Mouse (Mus musculus) midbrain, postnatal 0 days (tissue): ENCODE measurements around the gene 4930518I15Rik. TPM values are rescaled to one million over a fixed set of nuclear protein-coding genes. Genes with fewer than 3 reads are reported as not detected.
"Not testable (repeated sequence)": the region's sequence is repeated elsewhere in the genome, so short reads cannot be mapped to it uniquely, and the experiment has no call there.

ENCODE experiments used
- ATAC-seq: fragments of 200-750 bp; cut with Nextera tagmentation; 2 replicates; pipeline ENCODE4 v1.8.0; 2017; ENCODE audit warnings: moderate number of reproducible peaks, mild to moderate bottlenecking, moderate TSS enrichment, moderate library complexity; ENCODE audit not compliant: low FRiP score
- DNase-seq: peaks from one replicate; pipeline ENCODE4 v3.0.0-alpha.2; 2015; ENCODE audit warnings: low spot score
- H3K27ac ChIP-seq: fragments of 300-500 bp; sonication (generic); 2 replicates; pipeline ENCODE4 v1.5.1; 2014; ENCODE audit warnings: low read depth, mild to moderate bottlenecking, low read length, mixed read lengths
- H3K27me3 ChIP-seq: fragments of 300-500 bp; sonication (generic); 2 replicates; pipeline ENCODE4 v1.6.1; 2014; ENCODE audit warnings: low read length, control low read depth, mixed read lengths; ENCODE audit not compliant: insufficient read depth
- H3K36me3 ChIP-seq: fragments of 300-500 bp; sonication (generic); 2 replicates; pipeline ENCODE4 v1.6.1; 2014; ENCODE audit warnings: low read length, control low read depth, mixed read lengths; ENCODE audit not compliant: insufficient read depth
- H3K4me1 ChIP-seq: fragments of 300-500 bp; sonication (generic); 2 replicates; pipeline ENCODE4 v1.6.1; 2014; ENCODE audit warnings: mild to moderate bottlenecking, control low read depth, antibody characterized with exemption, low read length, mixed read lengths; ENCODE audit not compliant: insufficient read depth
- H3K4me2 ChIP-seq: fragments of 300-500 bp; sonication (generic); 2 replicates; pipeline ENCODE4 v1.6.1; 2014; ENCODE audit warnings: low read depth, mild to moderate bottlenecking, low read length, mixed read lengths; ENCODE audit not compliant: poor library complexity, severe bottlenecking
- H3K4me3 ChIP-seq: fragments of 300-500 bp; sonication (generic); 2 replicates; pipeline ENCODE4 v1.5.1; 2014; ENCODE audit warnings: low read depth, mild to moderate bottlenecking, low read length, moderate library complexity
- H3K9ac ChIP-seq: fragments of 300-500 bp; sonication (generic); replicated peaks from 2 replicates; pipeline ENCODE4 v1.6.1; 2014; ENCODE audit warnings: mild to moderate bottlenecking, low read length, moderate library complexity, mixed read lengths; ENCODE audit not compliant: poor library complexity, severe bottlenecking
- H3K9me3 ChIP-seq: fragments of 300-500 bp; sonication (generic); 2 replicates; pipeline ENCODE4 v1.6.1; 2016; ENCODE audit warnings: low read length, control low read depth
- CTCF ChIP-seq: IDR thresholded peaks from 2 replicates; pipeline ENCODE4 v1.5.1; 2016; ENCODE audit warnings: antibody characterized with exemption, mild to moderate bottlenecking
- WGBS: fragments of 180-500 bp; shearing (Covaris S2); extraction: QIAGEN DNeasy Blood & Tissue Kit; methylation state at CpG from one replicate; pipeline ENCODE4 v1.1.7; 2014; 5-methylcytosine and 5-hydroxymethylcytosine counted together
- polyA plus RNA-seq: library from polyadenylated mRNA; unstranded; fragments of >200 nt; fragmentation: Nextera tagmentation; extraction: Ambion mirVana; gene quantifications from 2 replicates; pipeline ENCODE4 v1.2.1, GENCODE M21; 2015
- total RNA-seq: library from RNA; depleted of rRNA; stranded (reverse); fragments of >200 nt; gene quantifications from 2 replicates; pipeline ENCODE4 v1.2.3, GENCODE M21; 2014

4930518I15Rik gene
- total and polyA plus RNA-seq, 2 experiments from 2014 or later, result 0.99 to 2.9 TPM

DNA sequence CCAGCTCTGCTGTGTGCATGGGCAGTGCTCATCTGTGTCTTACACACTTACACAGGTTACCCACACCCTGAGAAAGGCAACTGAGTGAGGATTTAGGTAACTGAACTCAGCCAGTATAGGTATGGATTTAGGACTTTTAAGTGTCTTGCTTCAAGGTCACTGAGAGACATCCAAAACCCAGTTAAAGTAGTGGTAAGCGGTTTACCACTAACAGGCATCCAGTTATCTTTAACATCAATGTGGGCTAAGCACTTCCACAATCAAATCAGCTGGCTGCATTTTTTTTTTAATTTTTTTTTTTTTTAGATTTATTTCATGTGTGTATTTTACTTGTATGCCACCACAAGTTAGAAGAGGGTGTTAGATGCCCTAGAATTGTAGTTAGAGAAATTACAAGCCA, 1.4 kb downstream of the 4930518I15Rik start:
- Histone ChIP-seq H3K4me2 (no peak overlapping the region), H3K36me3 (peaks cover 11% of the 10 kb centered on the region; the same call in 1 of the 2 replicates), H3K4me1 (no peaks in the 10 kb centered on the region), H3K27me3 (no peaks in the 10 kb centered on the region), H3K9ac (no peak overlapping the region), H3K4me3 (no peak overlapping the region), H3K9me3 (no peaks in the 10 kb centered on the region), H3K27ac (no peak overlapping the region)
- no peak for DNase-seq
- ATAC-seq, result no peak
- 98% methylated on average over 1 of the region's 1 CpGs for WGBS
- no peak for TF ChIP-seq CTCF

DNA sequence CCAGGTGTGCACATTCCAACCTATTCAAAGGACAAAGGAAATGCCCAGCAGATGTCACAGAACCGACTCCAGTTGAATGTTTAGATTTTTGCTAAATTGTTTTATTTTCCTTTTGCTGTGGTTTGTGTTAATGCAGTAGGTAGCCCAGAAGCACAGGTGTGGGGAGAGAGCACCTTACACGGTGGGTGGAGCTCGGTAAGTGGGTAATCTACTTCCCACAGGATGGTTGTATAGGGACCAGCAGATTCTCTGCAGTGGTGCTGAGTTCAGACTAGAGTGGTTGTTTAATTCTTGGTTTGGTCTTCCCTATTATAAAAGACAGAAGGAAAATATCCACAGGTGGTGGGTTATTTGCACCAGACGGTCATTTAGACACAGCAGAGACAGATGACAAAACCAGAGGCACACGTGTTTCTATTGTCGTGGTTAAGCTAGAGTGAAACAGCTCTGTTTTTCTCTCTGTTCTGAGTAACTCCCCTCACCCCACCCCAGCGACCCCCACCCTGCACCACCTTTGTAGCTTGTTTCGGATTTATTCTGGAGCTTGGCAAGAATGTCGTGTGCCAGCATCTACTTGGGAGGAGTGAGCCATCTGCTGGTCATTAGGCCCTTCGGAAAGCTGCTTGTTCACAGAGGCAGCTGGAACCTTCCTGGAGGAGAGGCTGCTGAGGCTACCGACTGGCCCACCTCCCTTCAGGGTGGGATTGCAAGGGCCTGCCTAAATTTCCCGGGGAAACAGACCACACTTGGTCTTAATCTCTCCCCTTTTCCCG, 3.6 kb downstream of the 4930518I15Rik start:
- H3K27me3 ChIP-seq, H3K4me2 ChIP-seq, H3K9ac ChIP-seq, ATAC-seq, H3K4me3 ChIP-seq, H3K27ac ChIP-seq, H3K4me1 ChIP-seq, H3K9me3 ChIP-seq: not testable (repeated sequence)
- peak; percentile 75 for TF ChIP-seq CTCF
- peak; percentile 88 for DNase-seq
- H3K36me3 ChIP-seq, result peaks cover 11% of the 10 kb centered on the region; the same call in 1 of the 2 replicates
- 45% methylated on average over 13 of the region's 13 CpGs for WGBS

DNA sequence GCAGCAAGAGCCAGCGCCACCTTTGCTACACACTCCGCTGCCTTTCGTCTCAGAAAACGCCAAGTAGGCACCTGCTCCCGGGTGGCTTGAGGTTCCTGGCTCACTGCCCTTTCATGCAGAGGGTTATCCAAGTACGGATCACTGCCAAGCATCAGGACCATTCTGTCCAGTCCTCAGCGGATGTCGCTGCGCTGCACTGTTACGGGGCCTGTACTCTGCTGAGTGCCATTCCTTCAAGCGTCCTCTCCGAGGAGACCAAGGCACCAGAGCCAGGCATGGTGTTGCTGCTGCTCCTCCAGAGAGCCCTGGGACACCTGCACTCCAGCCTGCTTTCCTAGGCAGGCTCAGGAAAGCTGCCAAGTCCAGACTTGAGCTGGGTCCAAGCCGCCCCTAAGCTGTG, 4.2 kb downstream of the 4930518I15Rik start:
- not testable (repeated sequence) for H3K27me3 ChIP-seq, H3K4me1 ChIP-seq, H3K36me3 ChIP-seq, H3K9ac ChIP-seq, H3K9me3 ChIP-seq, H3K4me2 ChIP-seq, ATAC-seq, H3K4me3 ChIP-seq, DNase-seq, H3K27ac ChIP-seq
- WGBS, result 64% methylated on average over 8 of the region's 13 CpGs

DNA sequence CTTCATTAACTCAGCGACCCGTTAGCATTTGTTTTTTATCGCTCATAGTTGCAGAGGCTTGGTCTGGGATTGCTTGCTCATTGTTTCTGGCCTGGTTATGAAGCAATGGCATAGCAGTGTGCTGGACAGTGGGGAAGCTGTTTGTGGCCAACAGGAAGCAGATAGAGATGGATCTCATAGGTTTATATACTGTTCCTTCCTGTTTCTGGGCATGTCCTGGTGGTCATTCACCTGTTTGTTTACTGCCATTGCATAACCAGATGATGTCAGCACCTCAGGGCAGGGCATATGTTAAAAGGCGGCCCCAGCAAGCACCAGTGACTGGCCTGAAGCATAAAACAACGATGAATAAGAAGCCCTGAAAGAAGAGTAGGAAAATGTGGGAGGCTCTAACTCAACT, 7.2 kb downstream of the 4930518I15Rik start:
- 0 out of 2 replicates have a peak, but pooled peaks cover 3% of the 10 kb centered on the region for H3K4me1 ChIP-seq
- ATAC-seq (no peak), DNase-seq (no peak)
- 91% methylated on average over 5 of the region's 5 CpGs for WGBS
- no peaks in the 10 kb centered on the region for H3K36me3 ChIP-seq
- no peak for TF ChIP-seq CTCF
- H3K9me3 ChIP-seq, result no peaks in the 10 kb centered on the region
- no peaks in the 10 kb centered on the region for H3K27me3 ChIP-seq
- H3K4me2 ChIP-seq, result no peak overlapping the region
- H3K27ac ChIP-seq, result no peak overlapping the region
- no peak overlapping the region for H3K9ac ChIP-seq
- H3K4me3 ChIP-seq, result no peak overlapping the region

DNA sequence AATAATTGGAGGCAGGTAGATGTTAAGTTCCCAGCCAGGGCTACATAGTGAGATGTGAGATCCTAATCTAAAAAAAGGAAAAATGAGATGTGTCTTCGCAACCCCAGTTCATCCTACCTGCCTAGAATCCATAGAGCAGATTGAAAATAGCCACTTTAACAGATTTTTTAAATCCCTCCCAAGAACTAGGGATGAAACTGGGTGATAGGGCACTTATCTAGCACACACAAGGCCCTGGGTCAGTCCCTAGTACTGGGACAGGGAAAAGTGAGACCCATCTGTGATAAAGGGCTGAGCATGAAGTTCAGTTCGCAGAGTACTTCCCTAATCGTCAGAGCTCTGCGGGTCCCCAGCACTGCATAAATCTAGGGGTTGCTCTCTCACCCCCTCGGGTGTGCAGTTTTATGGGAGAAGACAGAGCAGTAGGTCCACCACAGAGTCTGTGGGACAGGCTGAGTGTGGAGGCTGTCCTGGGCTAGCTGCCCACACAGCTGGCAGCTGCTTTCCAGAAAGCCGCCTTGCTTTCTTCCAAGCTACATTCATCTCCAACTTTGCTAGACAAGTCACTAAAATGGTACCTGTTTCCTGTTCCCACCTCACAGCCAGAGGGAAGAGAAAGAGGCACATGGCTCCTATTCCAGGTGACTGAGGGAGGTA, 9.1 kb downstream of the 4930518I15Rik start:
- H3K9me3 ChIP-seq, result no peaks in the 10 kb centered on the region
- H3K9ac ChIP-seq, result no peak overlapping the region
- no peaks in the 10 kb centered on the region for H3K36me3 ChIP-seq
- H3K27ac ChIP-seq, result no peak overlapping the region
- ATAC-seq (no peak), DNase-seq (no peak)
- 81% methylated on average over 6 of the region's 6 CpGs for WGBS
- no peak overlapping the region for H3K4me2 ChIP-seq
- H3K4me1 ChIP-seq, result 0 out of 2 replicates have a peak, but pooled peaks cover 3% of the 10 kb centered on the region
- no peak overlapping the region for H3K4me3 ChIP-seq
- no peaks in the 10 kb centered on the region for H3K27me3 ChIP-seq
- TF ChIP-seq CTCF, result no peak

DNA sequence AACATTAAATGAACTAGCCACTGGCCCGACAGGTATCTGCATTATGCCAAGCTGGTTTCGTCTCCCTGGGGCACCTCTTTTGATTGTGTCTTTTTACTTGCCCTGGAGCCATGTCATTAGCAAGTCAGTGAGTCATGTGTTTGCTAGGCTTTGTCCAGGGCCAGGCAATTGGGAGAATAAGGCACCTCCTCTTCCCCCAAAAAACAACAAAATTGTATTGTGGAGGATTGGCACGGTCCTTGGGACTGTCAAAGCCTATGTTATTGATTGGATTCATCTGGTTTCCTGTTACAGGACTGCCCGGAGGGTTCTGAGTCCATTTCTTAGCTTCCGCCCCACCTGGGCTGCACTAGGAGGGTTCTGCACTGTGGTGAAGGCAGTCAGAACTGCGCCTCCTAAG, 10.1 kb downstream of the 4930518I15Rik start:
- ATAC-seq (no peak), DNase-seq (no peak)
- H3K27ac ChIP-seq, result no peak overlapping the region
- 51% methylated on average over 6 of the region's 6 CpGs for WGBS
- no peak overlapping the region for H3K4me3 ChIP-seq
- no peaks in the 10 kb centered on the region for H3K9me3 ChIP-seq
- H3K4me2 ChIP-seq, result no peak overlapping the region
- no peaks in the 10 kb centered on the region for H3K27me3 ChIP-seq
- no peak overlapping the region for H3K9ac ChIP-seq
- 0 out of 2 replicates have a peak, but pooled peaks cover 3% of the 10 kb centered on the region for H3K4me1 ChIP-seq
- no peaks in the 10 kb centered on the region for H3K36me3 ChIP-seq
- TF ChIP-seq CTCF, result no peak
